Comparison of ENCODE assay signal across 17 mouse cellular contexts in the genomic region with DNA sequence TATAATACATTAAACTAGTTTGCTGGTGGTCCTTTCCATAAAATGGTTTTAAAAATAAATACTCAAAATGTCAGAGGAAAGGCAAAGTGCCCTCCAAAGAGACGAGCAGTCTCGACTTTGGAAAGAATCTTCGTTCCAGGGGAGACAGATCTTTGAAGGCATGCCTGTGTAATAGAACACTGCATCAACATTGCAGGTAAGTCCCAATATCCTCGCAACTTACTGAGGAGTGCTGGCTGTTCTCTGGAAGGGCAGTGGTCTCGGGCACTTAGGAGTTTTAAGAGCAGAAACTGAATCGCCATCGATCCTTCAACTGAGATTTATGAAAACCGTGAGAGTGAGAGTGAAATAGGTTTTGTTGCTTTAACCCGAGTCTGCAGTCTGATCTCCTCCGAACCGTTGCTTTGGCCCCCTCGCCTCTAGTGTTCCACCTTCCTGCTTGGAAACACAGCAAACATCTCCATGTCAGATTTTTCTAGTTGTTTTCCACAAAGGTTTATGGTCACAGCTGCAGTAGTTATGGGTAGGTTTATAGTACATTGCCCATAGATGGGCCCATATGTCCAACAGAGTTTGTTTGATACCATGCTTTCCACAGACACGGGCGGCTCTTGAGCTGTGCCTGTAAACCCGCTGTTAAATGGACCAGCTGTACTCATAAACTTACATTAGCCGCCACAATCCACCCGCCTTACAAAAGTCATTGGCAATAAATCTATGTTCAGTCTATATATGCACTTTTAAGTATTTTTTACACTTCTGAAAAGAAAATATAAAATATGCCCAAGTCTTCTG.
"Had no signal": no experiment of that assay in that cellular context is flagged by ENCODE, and none has a peak within 500 bp of the region (broad histone marks: within the 10 kb centered on the region; RNA-seq: fewer than 3 reads in every experiment).

No protein-coding gene starts in this region.

- ATAC-seq: hindbrain, embryonic 16.5 days; intestine, embryonic 16.5 days had no signal

- H3K27ac ChIP-seq: left cerebral cortex, adult 2 months; liver, embryonic 13.5 days; stomach, postnatal 0 days had no signal

- H3K4me1 ChIP-seq: liver, embryonic 13.5 days had no signal

- H3K27me3 ChIP-seq: liver, embryonic 13.5 days had no signal

- DNase-seq: kidney, adult 2 months; kidney, postnatal 14 days; layer of hippocampus, postnatal 36 days; liver, embryonic 13.5 days; lung, adult 2 months; lung, postnatal 14 days; lung, postnatal 4 days; midbrain, embryonic 14.5 days; right cerebral cortex, postnatal 4 days; thymus, adult 2 months; thymus, postnatal 14 days; thymus, postnatal 4 days had no signal

- H3K9me3 ChIP-seq: liver, embryonic 13.5 days had no signal

- H3K9ac ChIP-seq: liver, embryonic 13.5 days had no signal

- H3K36me3 ChIP-seq: liver, embryonic 13.5 days had no signal

- H3K4me2 ChIP-seq: liver, embryonic 13.5 days; midbrain, embryonic 11.5 days had no signal

- H3K4me3 ChIP-seq: left cerebral cortex, adult 2 months; liver, embryonic 13.5 days had no signal
